26 mouse cellular contexts compared by ENCODE assay signal in the genomic region with DNA sequence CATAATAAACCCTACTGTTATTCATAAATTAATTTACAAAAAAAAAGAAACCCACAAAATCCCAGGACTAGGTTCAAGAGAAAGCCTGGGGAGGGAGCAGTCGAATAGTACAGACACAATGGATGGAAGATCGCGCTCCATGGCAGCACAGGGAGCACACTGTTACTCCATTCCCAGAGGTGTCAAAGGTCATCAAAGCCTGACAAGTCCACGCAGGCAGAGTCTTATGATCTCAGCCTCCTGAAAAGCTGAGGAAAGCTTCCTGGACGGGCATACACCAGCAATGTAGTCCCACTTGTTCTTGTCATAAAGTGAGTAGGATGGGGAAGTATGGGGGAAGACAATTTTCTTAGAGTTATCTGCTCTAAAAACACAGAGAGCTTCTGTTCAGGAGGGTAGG. TPM values are rescaled to one million over a fixed set of nuclear protein-coding genes. Genes with fewer than 3 reads are reported as not detected.
"Had no signal": no experiment of that assay in that cellular context is flagged by ENCODE, and none has a peak within 500 bp of the region (broad histone marks: within the 10 kb centered on the region; RNA-seq: fewer than 3 reads in every experiment).

No protein-coding gene starts in this region.

- ATAC-seq: liver, embryonic 12.5 days had no signal

- H3K4me3 ChIP-seq: kidney, embryonic 15.5 days; limb, embryonic 12.5 days; limb, embryonic 15.5 days; liver, embryonic 12.5 days; liver, embryonic 15.5 days; stomach, embryonic 15.5 days had no signal

- H3K4me2 ChIP-seq: kidney, embryonic 15.5 days; limb, embryonic 12.5 days; limb, embryonic 15.5 days; liver, embryonic 12.5 days; liver, embryonic 15.5 days; midbrain, embryonic 11.5 days; stomach, embryonic 15.5 days had no signal

- H3K27ac ChIP-seq: kidney, embryonic 15.5 days; limb, embryonic 12.5 days; limb, embryonic 15.5 days; liver, embryonic 12.5 days; liver, embryonic 15.5 days; stomach, embryonic 15.5 days had no signal

- H3K36me3 ChIP-seq: kidney, embryonic 15.5 days; limb, embryonic 12.5 days; liver, embryonic 12.5 days; liver, embryonic 15.5 days; stomach, embryonic 15.5 days had no signal

- H3K27me3 ChIP-seq: kidney, embryonic 15.5 days; limb, embryonic 12.5 days; limb, embryonic 15.5 days; liver, embryonic 12.5 days; liver, embryonic 15.5 days; stomach, embryonic 15.5 days had no signal

- DNase-seq: kidney, adult 8-10 months; kidney, postnatal 10 days; kidney, postnatal 36 days; left cerebral cortex, postnatal 4 days; lung, adult 2 months; lung, postnatal 14 days; lung, postnatal 4 days; midbrain, embryonic 14.5 days; right cerebral cortex, postnatal 4 days; spleen, adult 18-20 months; thymus, postnatal 25 days had no signal

- H3K9ac ChIP-seq: kidney, embryonic 15.5 days; limb, embryonic 12.5 days; limb, embryonic 15.5 days; liver, embryonic 12.5 days; liver, embryonic 15.5 days; stomach, embryonic 15.5 days had no signal

- H3K9me3 ChIP-seq: kidney, embryonic 15.5 days; limb, embryonic 15.5 days; liver, embryonic 12.5 days; liver, embryonic 15.5 days; stomach, embryonic 15.5 days had no signal

RNA-seq across cellular contexts. Expression of a gene that starts 37.1 kb away (rescaled TPM):
- total RNA-seq: layer of hippocampus, postnatal 14 days; left cerebral cortex, adult 8-10 months; left cerebral cortex, postnatal 14 days; left cerebral cortex, postnatal 4 days; megakaryocyte progenitor cell, adult 5-6 weeks; megakaryocyte-erythroid progenitor cell, adult 5-6 weeks; midbrain, postnatal 0 days had no signal
- polyA plus RNA-seq: kidney, embryonic 15.5 days; limb, embryonic 12.5 days; liver, embryonic 12.5 days; liver, embryonic 15.5 days; lung, adult 2 months; lung, embryonic 16.5 days; midbrain, embryonic 11.5 days; midbrain, embryonic 14.5 days; midbrain, postnatal 0 days; neural tube, embryonic 11.5 days; stomach, embryonic 15.5 days had no signal
